Mouse (Mus musculus) heart, embryonic 16.5 days (tissue): ENCODE data around the gene Rab24. TPM values are rescaled to one million over a fixed set of nuclear protein-coding genes. Genes with fewer than 3 reads are reported as not detected.
A peak's percentile ranks its signal among the peaks of the same experiment; 100 is the strongest.

Experiments
- ATAC-seq: fragments of 200-750 bp; cut with Nextera tagmentation; replicated peaks from 2 replicates; pipeline ENCODE4 v1.8.0; 2017; ENCODE audit warnings: moderate number of reproducible peaks; ENCODE audit not compliant: insufficient read depth, low FRiP score; ENCODE audit errors: extremely low read depth
- H3K27ac ChIP-seq: fragments of 300-500 bp; sonication (generic); 2 replicates; pipeline ENCODE4 v1.5.1; 2014; ENCODE audit warnings: mild to moderate bottlenecking, low read length, control low read depth, moderate library complexity
- H3K27me3 ChIP-seq: fragments of 300-500 bp; sonication (generic); 2 replicates; pipeline ENCODE4 v1.6.1; 2014; ENCODE audit warnings: low read length, mixed read lengths; ENCODE audit not compliant: control insufficient read depth, insufficient read depth
- H3K36me3 ChIP-seq: fragments of 300-500 bp; sonication (generic); 2 replicates; pipeline ENCODE4 v1.6.1; 2014; ENCODE audit not compliant: control insufficient read depth, insufficient read depth
- H3K4me1 ChIP-seq: fragments of 300-500 bp; sonication (generic); 2 replicates; pipeline ENCODE4 v1.6.1; 2014; ENCODE audit warnings: low read length, mixed read lengths; ENCODE audit not compliant: control insufficient read depth, insufficient read depth
- H3K4me2 ChIP-seq: fragments of 300-500 bp; sonication (generic); 2 replicates; pipeline ENCODE4 v1.6.1; 2014; ENCODE audit warnings: low read depth, mild to moderate bottlenecking, control low read depth, low read length
- H3K4me3 ChIP-seq: fragments of 300-500 bp; sonication (generic); 2 replicates; pipeline ENCODE4 v1.5.1; 2014; ENCODE audit warnings: mild to moderate bottlenecking, control low read depth, low read length
- H3K9ac ChIP-seq: fragments of 300-500 bp; sonication (generic); 2 replicates; pipeline ENCODE4 v1.6.1; 2014; ENCODE audit warnings: low read length, control low read depth
- H3K9me3 ChIP-seq: fragments of 300-500 bp; sonication (generic); replicated peaks from 2 replicates; pipeline ENCODE4 v1.6.1; 2016; ENCODE audit warnings: low read length; ENCODE audit not compliant: control insufficient read depth
- WGBS: fragments of 180-500 bp; shearing (Covaris S2); extraction: QIAGEN DNeasy Blood & Tissue Kit; methylation state at CpG from one replicate; pipeline ENCODE4 v1.1.7; 2014; 5-methylcytosine and 5-hydroxymethylcytosine counted together
- polyA plus RNA-seq: library from polyadenylated mRNA; unstranded; fragments of >200 nt; fragmentation: Nextera tagmentation; extraction: Ambion mirVana; gene quantifications from 2 replicates; pipeline ENCODE4 v1.2.1, GENCODE M21; 2015

Gene Rab24
- polyA plus RNA-seq, 1 experiment from 2014 or later: 67.4 TPM

- H3K27me3 ChIP-seq: no peaks in the 10 kb centered on the region
- under 1% methylated on average over 31 of the region's 31 CpGs for WGBS
- peak overlapping the region; percentile 88 for H3K9ac ChIP-seq
- peak; percentile 20; the same call in 1 of the 2 replicates for ATAC-seq
- H3K4me1 ChIP-seq: peaks cover 35% of the 10 kb centered on the region
- H3K9me3 ChIP-seq: no peaks in the 10 kb centered on the region
- peak overlapping the region; percentile 76 for H3K4me3 ChIP-seq
- H3K4me2 ChIP-seq: peak overlapping the region; percentile 79
- peaks cover 32% of the 10 kb centered on the region for H3K36me3 ChIP-seq
- peak overlapping the region; percentile 79 for H3K27ac ChIP-seq
Measured at GRCm38 (mm10) chr13:55322130-55322825, 532 bp upstream of the Rab24 start.

- peak within 1 kb of the TSS; percentile 76 for H3K4me3 ChIP-seq
- H3K9ac ChIP-seq: peak within 1 kb of the TSS; percentile 88
- WGBS: 52% methylated on average over 4 of the region's 4 CpGs
- H3K27me3 ChIP-seq: no peaks in the 10 kb centered on the region
- H3K27ac ChIP-seq: no peak within 1 kb of the TSS
- no peak for ATAC-seq
- peak within 1 kb of the TSS; percentile 79 for H3K4me2 ChIP-seq
- H3K4me1 ChIP-seq: peaks cover 24% of the 10 kb centered on the region
- H3K9me3 ChIP-seq: no peaks in the 10 kb centered on the region
- peaks cover 27% of the 10 kb centered on the region for H3K36me3 ChIP-seq
Measured at GRCm38 (mm10) chr13:55319931-55320533, 1.7 kb downstream of the Rab24 start, which contains the start of gene Prelid1. TSS of gene Prelid1 (plus strand) at chr13:55320500.

GRCm38 (mm10) chr13:55318351-55318750 is 3.4 kb downstream of the Rab24 start:
- Histone ChIP-seq H3K27ac (no peak overlapping the region), H3K4me3 (no peak overlapping the region), H3K4me1 (peaks cover 19% of the 10 kb centered on the region), H3K9ac (no peak overlapping the region), H3K36me3 (peaks cover 30% of the 10 kb centered on the region), H3K4me2 (no peak overlapping the region), H3K9me3 (no peaks in the 10 kb centered on the region), H3K27me3 (no peaks in the 10 kb centered on the region)
- 75% methylated on average over 3 of the region's 3 CpGs for WGBS
- no peak for ATAC-seq

- H3K4me1 ChIP-seq: no peaks in the 10 kb centered on the region
- H3K36me3 ChIP-seq: peaks cover 62% of the 10 kb centered on the region
- no peaks in the 10 kb centered on the region for H3K9me3 ChIP-seq
- no peak overlapping the region for H3K4me3 ChIP-seq
- H3K9ac ChIP-seq: no peak overlapping the region
- H3K27me3 ChIP-seq: no peaks in the 10 kb centered on the region
- H3K27ac ChIP-seq: no peak overlapping the region
- WGBS: 82% methylated on average over 2 of the region's 2 CpGs
- H3K4me2 ChIP-seq: no peak overlapping the region
- no peak for ATAC-seq
Measured at GRCm38 (mm10) chr13:55314891-55315412, 6.8 kb downstream of the Rab24 start.

- 81% methylated on average over 9 of the region's 9 CpGs for WGBS
- H3K4me2 ChIP-seq: no peak overlapping the region
Measured at GRCm38 (mm10) chr13:55313051-55313450, 8.7 kb downstream of the Rab24 start.

GRCm38 (mm10) chr13:55312028-55312630 is 9.6 kb downstream of the Rab24 start:
- Histone ChIP-seq H3K4me3 (no peak overlapping the region), H3K27me3 (no peaks in the 10 kb centered on the region), H3K27ac (no peak overlapping the region), H3K9me3 (no peaks in the 10 kb centered on the region), H3K36me3 (peaks cover 73% of the 10 kb centered on the region), H3K4me1 (no peaks in the 10 kb centered on the region), H3K9ac (no peak overlapping the region), H3K4me2 (no peak overlapping the region)
- 89% methylated on average over 8 of the region's 8 CpGs for WGBS
- ATAC-seq: no peak

More at GRCm38 (mm10) chr13:55313051-55313450, 8.7 kb downstream of the Rab24 start:
- Histone ChIP-seq H3K9ac (no peak overlapping the region), H3K27ac (no peak overlapping the region), H3K9me3 (no peaks in the 10 kb centered on the region), H3K4me1 (no peaks in the 10 kb centered on the region), H3K36me3 (peaks cover 67% of the 10 kb centered on the region), H3K27me3 (no peaks in the 10 kb centered on the region), H3K4me3 (no peak overlapping the region)
- no peak for ATAC-seq

GRCm38 (mm10) chr13:55300913-55301312 is 20.8 kb downstream of the Rab24 start:
- Histone ChIP-seq H3K9ac (no peak overlapping the region), H3K27ac (no peak overlapping the region), H3K4me2 (no peak overlapping the region), H3K9me3 (no peaks in the 10 kb centered on the region), H3K27me3 (no peaks in the 10 kb centered on the region), H3K4me3 (no peak overlapping the region), H3K36me3 (peaks cover 55% of the 10 kb centered on the region), H3K4me1 (no peaks in the 10 kb centered on the region)
- WGBS: 83% methylated on average over 5 of the region's 5 CpGs
- ATAC-seq: no peak

- no peaks in the 10 kb centered on the region for H3K27me3 ChIP-seq
- H3K36me3 ChIP-seq: peaks cover 52% of the 10 kb centered on the region
- no peak overlapping the region for H3K9ac ChIP-seq
- H3K27ac ChIP-seq: no peak overlapping the region
- no peak overlapping the region for H3K4me2 ChIP-seq
- no peaks in the 10 kb centered on the region for H3K4me1 ChIP-seq
- ATAC-seq: no peak
- 91% methylated on average over 1 of the region's 1 CpGs for WGBS
- H3K4me3 ChIP-seq: no peak overlapping the region
- no peaks in the 10 kb centered on the region for H3K9me3 ChIP-seq
Measured at GRCm38 (mm10) chr13:55296760-55297159, 25.0 kb downstream of the Rab24 start.

- Histone ChIP-seq H3K4me3 (no peak overlapping the region), H3K9ac (no peak overlapping the region), H3K4me2 (no peak overlapping the region), H3K9me3 (no peaks in the 10 kb centered on the region), H3K36me3 (peaks cover 54% of the 10 kb centered on the region), H3K4me1 (no peaks in the 10 kb centered on the region), H3K27ac (no peak overlapping the region), H3K27me3 (no peaks in the 10 kb centered on the region)
- 79% methylated on average over 3 of the region's 3 CpGs for WGBS
- ATAC-seq: no peak
Measured at GRCm38 (mm10) chr13:55288854-55289253, 32.9 kb downstream of the Rab24 start.
